Mouse (Mus musculus) Patski (cell line): ENCODE results near the gene Brix1. TPM values are rescaled to one million over a fixed set of nuclear protein-coding genes. Genes with fewer than 3 reads are reported as not detected.
"Not testable (repeated sequence)": the region's sequence is repeated elsewhere in the genome, so short reads cannot be mapped to it uniquely, and the experiment has no call there.

Experiments
- ATAC-seq: fragments of 100-300 bp; one replicate; pipeline ENCODE4 v1.8.0; 2021
- CTCF ChIA-PET: fragments of 350-600 bp; sonication (Branson Sonifier 250); formaldehyde crosslinking; loops from one replicate; lab custom pipeline; 2022; ENCODE audit warnings: inconsistent platforms; lab: Charles Lee
- POLR2A ChIA-PET: fragments of 350-600 bp; sonication (Branson Sonifier 250); formaldehyde crosslinking; loops from one replicate; lab custom pipeline; 2022; ENCODE audit warnings: antibody characterized with exemption, inconsistent platforms; lab: Charles Lee
- DNase-seq: peaks from one replicate; pipeline ENCODE4 v3.0.0-alpha.2; 2011; ENCODE audit warnings: low read depth, low spot score
- H3K27me3 ChIP-seq: fragments of 371-371 bp; one replicate; pipeline ENCODE4 v1.5.1; 2021
- CTCF ChIP-seq: fragments of 100-300 bp; IDR thresholded peaks from one replicate; pipeline ENCODE4 v1.5.1; 2021
- in situ Hi-C: fragments of 300-500 bp; cut with MboI; formaldehyde crosslinking; loops from 3 replicates; pipeline ENCODE4 v1.11.1; 2018; ENCODE audit warnings: low pct_unique_long_range_greater_than_20kb, mixed read lengths
- polyA plus RNA-seq: library from polyadenylated mRNA; unstranded; gene quantifications from one replicate; pipeline ENCODE4 v1.2.3, GENCODE M21; 2021

Gene Brix1
- polyA plus RNA-seq, 1 experiment from 2014 or later = 41.2 TPM

DNA sequence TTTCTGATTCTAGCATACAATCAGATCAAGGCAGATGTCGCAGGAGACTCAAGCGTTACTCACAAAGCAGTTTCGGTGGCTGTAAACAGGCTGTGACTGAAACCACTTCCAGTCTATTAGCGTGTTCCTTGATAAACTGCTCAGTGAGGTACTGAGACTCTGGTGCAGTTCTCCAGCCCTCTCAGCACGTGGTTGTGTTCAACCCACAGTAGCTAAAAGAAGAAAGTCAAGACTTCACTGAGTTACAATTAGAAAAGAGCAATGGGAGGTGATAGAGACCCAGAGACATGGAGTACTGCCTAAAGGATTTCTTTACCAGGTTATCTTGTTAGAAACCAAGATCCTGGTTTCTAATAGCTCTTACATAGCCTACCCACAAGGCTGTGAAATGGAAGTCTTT is 13.8 kb upstream of the Brix1 start:
- no peaks in the 10 kb centered on the region for H3K27me3 ChIP-seq
- in situ Hi-C loops = loop anchor here (5.0 kb wide), 1 partner anchor 403 kb away; no protein-coding TSS in a partner anchor
- ChIA-PET CTCF (interaction anchor here (0.8 to 4.5 kb wide), 4 partner anchors 12 to 482 kb away, joined by 3 to 31 read pairs (median 4); partner anchors contain the start of gene Amacr), POLR2A (no interaction called here)
- ATAC-seq (no peak), DNase-seq (no peak)
- TF ChIP-seq CTCF = no peak

- CTCF ChIA-PET = interaction anchor here (1.3 kb wide), 1 partner anchor 405 kb away, joined by 4 read pairs; no protein-coding TSS in a partner anchor
- H3K27me3 ChIP-seq, DNase-seq, POLR2A ChIA-PET, ATAC-seq: not testable (repeated sequence)
- in situ Hi-C loops = loop anchor here (5.0 kb wide), 1 partner anchor 406 kb away; no protein-coding TSS in a partner anchor
Observed at GRCm38 (mm10) chr15:10496696-10497095, 10.9 kb upstream of the Brix1 start.

DNA sequence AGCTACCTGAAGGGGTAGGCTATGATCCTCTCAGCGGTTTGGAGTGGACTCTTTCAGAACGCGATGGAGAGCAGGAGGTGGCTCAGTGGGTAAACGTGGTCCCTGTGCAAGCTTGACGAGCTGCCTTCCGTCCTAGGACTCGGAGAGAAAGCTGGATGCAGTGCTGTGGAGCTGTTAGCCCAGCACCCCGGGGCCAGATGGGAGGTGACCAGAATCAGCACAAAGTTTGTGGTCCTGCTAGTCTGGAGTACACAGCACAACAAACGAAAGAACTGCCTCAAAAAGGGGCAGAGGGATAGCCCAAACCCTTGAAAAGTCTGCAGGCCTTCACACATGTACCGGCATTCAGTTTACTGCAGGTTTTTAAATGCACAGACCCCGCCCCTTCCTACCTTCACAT is 10.2 kb upstream of the Brix1 start:
- DNase-seq (no peak), ATAC-seq (no peak)
- no peak for TF ChIP-seq CTCF
- no peaks in the 10 kb centered on the region for H3K27me3 ChIP-seq
- CTCF ChIA-PET = no interaction called here
- in situ Hi-C loops = loop anchor here (5.0 kb wide), 1 partner anchor 406 kb away; no protein-coding TSS in a partner anchor
- POLR2A ChIA-PET = no interaction called here

DNA sequence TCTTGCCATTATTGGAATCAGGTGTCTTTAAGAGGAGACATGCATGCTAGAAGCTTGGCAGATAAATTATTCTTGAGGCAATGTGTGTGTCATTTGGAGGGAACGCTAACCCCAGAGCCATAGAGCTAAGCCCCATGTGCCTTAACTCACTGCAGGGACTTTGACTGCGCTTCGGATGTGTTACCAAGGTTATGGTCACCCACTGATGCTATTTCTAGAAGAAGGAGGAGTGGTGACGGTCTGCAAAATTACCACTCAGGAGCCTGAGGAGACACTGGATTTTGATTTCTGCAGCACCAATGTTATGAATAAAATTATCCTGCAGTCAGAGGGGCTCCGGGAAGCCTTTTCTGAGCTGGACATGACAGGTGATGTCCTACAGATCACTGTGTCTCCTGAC is 4.4 kb upstream of the Brix1 start:
- POLR2A ChIA-PET = no interaction called here
- CTCF ChIA-PET = no interaction called here
- no peak for TF ChIP-seq CTCF
- DNase-seq (no peak), ATAC-seq (no peak)
- in situ Hi-C loops = no loop called here
- no peaks in the 10 kb centered on the region for H3K27me3 ChIP-seq

DNA sequence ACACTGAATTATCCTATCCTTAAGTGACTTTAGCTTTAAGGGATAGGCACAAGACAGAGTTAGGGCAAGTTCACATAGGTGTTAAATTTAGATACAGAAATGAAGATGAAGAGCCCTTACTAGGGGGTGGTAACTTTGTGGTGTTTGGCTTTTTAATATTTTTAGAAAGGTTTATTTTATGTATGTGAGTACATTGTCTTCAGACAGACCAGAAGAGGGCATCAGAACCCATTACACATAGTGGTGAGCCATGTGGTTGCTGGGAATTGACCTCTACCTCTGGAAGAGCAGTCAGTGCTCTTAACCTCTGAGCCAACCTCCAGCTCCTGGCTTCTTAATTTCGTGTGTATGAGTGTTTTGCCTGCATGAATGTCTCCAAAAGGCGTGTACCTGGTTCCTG is 1.5 kb upstream of the Brix1 start:
- ATAC-seq = peak; percentile 41
- H3K27me3 ChIP-seq = no peaks in the 10 kb centered on the region
- in situ Hi-C loops = loop anchor here (5.0 to 10.0 kb wide), 2 partner anchors 230 to 908 kb away; partner anchors contain the start of gene Tars
- ChIA-PET POLR2A (no interaction called here), CTCF (interaction anchor here (1.6 kb wide), 1 partner anchor 413 kb away, joined by 8 read pairs; no protein-coding TSS in a partner anchor)
- no peak for DNase-seq
- peak; percentile 52 for TF ChIP-seq CTCF

- no peaks in the 10 kb centered on the region for H3K27me3 ChIP-seq
- POLR2A ChIA-PET = no interaction called here
- TF ChIP-seq CTCF = no peak
- ATAC-seq (peak; percentile 32), DNase-seq (no peak)
- CTCF ChIA-PET = interaction anchor here (0.9 kb wide), 1 partner anchor 412 kb away, joined by 3 read pairs; no protein-coding TSS in a partner anchor
- in situ Hi-C loops = loop anchor here (5.0 to 10.0 kb wide), 2 partner anchors 231 to 908 kb away; partner anchors contain the start of gene Tars
Observed at GRCm38 (mm10) chr15:10486365-10486839, 655 bp upstream of the Brix1 start.

DNA sequence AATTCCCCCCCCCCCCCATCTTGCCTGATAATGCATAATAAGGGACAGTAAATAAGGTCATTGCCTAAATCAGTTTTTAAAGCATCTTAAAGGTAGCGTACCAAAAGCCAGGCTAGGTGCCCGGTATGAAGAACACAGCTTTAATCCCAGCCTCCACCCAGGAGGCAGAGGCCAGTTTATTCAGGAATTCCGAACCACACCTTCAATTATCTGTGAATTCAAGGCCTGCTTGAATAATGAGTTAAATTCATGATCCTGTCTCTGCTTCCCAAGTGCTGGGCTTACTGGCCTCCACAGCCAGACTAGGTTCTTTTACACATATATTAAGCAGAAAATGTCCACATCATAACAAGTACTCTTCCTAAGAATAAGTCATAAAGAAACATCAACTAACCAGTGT is 14.8 kb downstream of the Brix1 start:
- in situ Hi-C loops = no loop called here
- DNase-seq (no peak), ATAC-seq (no peak)
- no peak for TF ChIP-seq CTCF
- H3K27me3 ChIP-seq = no peaks in the 10 kb centered on the region
- ChIA-PET POLR2A (interaction anchor here (1.0 to 2.2 kb wide), 2 partner anchors 14 to 420 kb away, joined by 3 to 7 read pairs; partner anchors contain the start of gene Brix1), CTCF (interaction anchor here (0.7 kb wide), 1 partner anchor 63 kb away, joined by 3 read pairs; no protein-coding TSS in a partner anchor)

DNA sequence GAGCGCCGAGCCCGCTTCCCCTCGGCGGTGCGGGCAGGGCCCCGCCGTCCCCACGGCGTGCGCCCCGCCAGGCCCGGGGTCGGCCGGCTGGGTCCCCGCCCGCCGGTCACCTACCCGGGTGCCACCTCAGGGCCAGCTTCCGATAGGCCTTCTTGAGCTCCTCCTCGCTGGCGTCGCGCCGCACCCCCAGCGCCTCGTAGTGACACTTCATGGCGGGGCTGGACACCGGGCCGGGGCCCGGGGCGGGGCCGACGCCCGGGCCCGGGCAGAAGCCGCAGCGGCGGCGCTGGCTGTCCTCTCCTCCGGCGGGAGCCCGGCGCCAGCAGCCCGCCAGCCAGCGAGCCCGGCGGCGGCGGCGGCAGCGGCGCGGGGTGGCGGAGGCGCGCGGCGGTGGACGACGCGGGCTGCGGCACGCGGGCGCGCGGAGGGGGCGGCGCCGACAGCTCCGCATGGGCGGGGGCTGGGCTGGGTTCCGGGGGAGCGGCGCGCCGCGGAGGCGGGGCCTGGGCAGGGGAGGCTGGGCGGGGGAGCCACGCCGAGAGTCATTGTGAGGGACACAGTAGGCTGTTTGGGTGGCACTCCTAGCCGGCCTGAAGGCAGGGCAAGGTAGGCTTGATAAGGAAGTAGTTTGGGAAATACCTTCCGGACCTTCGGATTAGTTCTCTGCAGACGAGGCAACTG is 15.5 kb downstream of the Brix1 start, which contains the start of gene Dnajc21:
TSS of gene Dnajc21 (minus strand) at position 366 of the 681 bp plus-strand sequence.
- ChIA-PET CTCF (interaction anchor here (0.7 kb wide), 1 partner anchor 64 kb away, joined by 3 read pairs; no protein-coding TSS in a partner anchor), POLR2A (interaction anchor here (0.6 to 2.2 kb wide), 3 partner anchors 15 to 1399 kb away, joined by 3 to 7 read pairs (median 3); partner anchors contain the start of gene Brix1)
- no peak for TF ChIP-seq CTCF
- no peaks in the 10 kb centered on the region for H3K27me3 ChIP-seq
- ATAC-seq (peak; percentile 98), DNase-seq (no peak)
- in situ Hi-C loops = no loop called here

DNA sequence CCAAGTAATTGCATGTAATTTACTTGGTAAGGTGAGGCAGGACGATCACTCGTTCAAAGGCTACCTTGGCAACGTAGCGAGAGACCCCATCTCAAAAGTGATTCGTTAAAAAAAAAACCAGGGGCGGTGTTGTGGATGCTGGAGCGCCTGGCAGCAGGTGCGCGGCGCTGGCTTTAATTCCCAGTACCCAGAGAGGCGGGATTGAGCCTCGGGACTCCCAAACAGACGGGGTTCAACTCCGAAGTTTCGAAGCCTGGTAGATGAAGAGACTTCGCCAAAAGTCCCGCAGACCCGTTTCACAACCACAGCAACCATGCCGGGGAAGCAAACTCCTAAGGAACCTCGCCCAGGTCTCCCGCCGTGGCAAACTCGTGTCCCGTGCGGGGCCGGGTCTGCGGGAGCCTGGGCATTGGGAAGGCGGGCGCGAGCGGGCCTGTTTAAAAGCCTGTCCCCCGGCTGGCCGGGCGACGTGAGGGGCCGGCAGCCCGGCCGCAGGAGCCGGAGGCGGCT is 16.1 kb downstream of the Brix1 start:
- ChIA-PET CTCF (no interaction called here), POLR2A (interaction anchor here (0.6 to 2.2 kb wide), 3 partner anchors 15 to 1398 kb away, joined by 3 to 7 read pairs (median 3); partner anchors contain the start of gene Brix1)
- in situ Hi-C loops = no loop called here
- no peak for DNase-seq
- TF ChIP-seq CTCF = no peak
- ATAC-seq = peak; percentile 60
- no peaks in the 10 kb centered on the region for H3K27me3 ChIP-seq

DNA sequence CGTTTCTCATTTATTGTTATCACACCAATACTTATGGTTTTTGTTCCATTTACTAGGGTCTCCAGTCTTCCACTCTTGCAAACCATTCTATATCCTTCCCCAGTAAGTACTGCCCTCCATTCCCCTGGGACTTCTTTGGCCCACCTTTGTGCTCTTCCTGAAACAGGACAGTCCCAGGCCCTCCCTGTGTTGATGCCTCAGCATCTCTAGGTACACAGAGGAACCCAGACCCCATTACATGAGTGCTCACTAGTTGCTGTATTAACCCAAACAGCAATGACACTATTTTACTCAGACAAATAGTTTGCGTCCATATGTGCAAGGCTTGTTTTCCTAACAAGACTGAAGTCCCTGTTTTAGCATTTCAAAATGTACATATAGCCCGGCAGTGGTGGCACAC is 17.0 kb downstream of the Brix1 start:
- no peak for ATAC-seq
- DNase-seq = no peak
- in situ Hi-C loops = no loop called here
- H3K27me3 ChIP-seq = no peaks in the 10 kb centered on the region
- POLR2A ChIA-PET = interaction anchor here (0.6 kb wide), 1 partner anchor 1338 kb away, joined by 3 read pairs; no protein-coding TSS in a partner anchor
- no peak for TF ChIP-seq CTCF
- CTCF ChIA-PET = interaction anchor here (1.5 kb wide), 1 partner anchor 30 kb away, joined by 3 read pairs; no protein-coding TSS in a partner anchor
